Mouse (Mus musculus) hindbrain, embryonic 14.5 days (tissue): ENCODE data around the gene Stk4. TPM values are rescaled to one million over a fixed set of nuclear protein-coding genes. Genes with fewer than 3 reads are reported as not detected.

ENCODE experiments used
- polyA plus RNA-seq: library from polyadenylated mRNA; unstranded; fragments of >200 nt; fragmentation: Nextera tagmentation; extraction: Ambion mirVana; gene quantifications from 2 replicates; pipeline ENCODE4 v1.2.1, GENCODE M21; 2014

Stk4 gene
- polyA plus RNA-seq, 1 experiment from 2014 or later, result 27.4 TPM

Other genes with a start within 250 kb of the Stk4 start
- gene Ccn5, start 249.5 kb upstream of the Stk4 start, polyA plus RNA-seq, result 0.23 TPM in 1 of 2 replicates, not detected in the other
- gene Kcnk15, start 216.7 kb upstream of the Stk4 start, polyA plus RNA-seq, result 0.29 TPM in 1 of 2 replicates, not detected in the other
- 7.1 and 8.9 TPM in 2 replicates for gene Rims4, start 151.6 kb upstream of the Stk4 start, polyA plus RNA-seq
- 445 and 473 TPM in 2 replicates for gene Ywhab, start 75.4 kb upstream of the Stk4 start, polyA plus RNA-seq
- 1.6 and 2.2 TPM in 2 replicates for gene Pabpc1l, start 44.9 kb upstream of the Stk4 start, polyA plus RNA-seq
- 48.3 and 48.9 TPM in 2 replicates for gene Tomm34, start 847 bp downstream of the Stk4 start, polyA plus RNA-seq
- 1.1 and 1.6 TPM in 2 replicates for gene Kcns1, start 100.8 kb downstream of the Stk4 start, polyA plus RNA-seq
- not detected in 2 replicates for gene Wfdc5, start 112.4 kb downstream of the Stk4 start, polyA plus RNA-seq
- not detected in 2 replicates for gene Wfdc12, start 120.3 kb downstream of the Stk4 start, polyA plus RNA-seq
- gene Wfdc15a, start 129.8 kb downstream of the Stk4 start, polyA plus RNA-seq, result not detected in 2 replicates
- gene Wfdc15b, start 151.3 kb downstream of the Stk4 start, polyA plus RNA-seq, result not detected in 2 replicates
- gene Svs2, start 168.1 kb downstream of the Stk4 start, polyA plus RNA-seq, result not detected in 2 replicates
- gene Svs3b, start 186.3 kb downstream of the Stk4 start, polyA plus RNA-seq, result not detected in 2 replicates
- not detected in 2 replicates for gene Svs4, start 208.1 kb downstream of the Stk4 start, polyA plus RNA-seq
- gene Svs3a, start 218.9 kb downstream of the Stk4 start, polyA plus RNA-seq, result not detected in 2 replicates
- gene Svs6, start 246.4 kb downstream of the Stk4 start, polyA plus RNA-seq, result not detected in 2 replicates